Mouse (Mus musculus) ovary, adult 18-20 months (tissue): ENCODE results near the gene Olfr1115.
"Not testable (repeated sequence)": the region's sequence is repeated elsewhere in the genome, so short reads cannot be mapped to it uniquely, and the experiment has no call there.

Source experiments
- DNase-seq: peaks from one replicate; pipeline ENCODE4 v3.0.0; 2022; ENCODE audit warnings: low spot score, mixed read lengths

The Olfr1115 gene

GRCm38 (mm10) chr2:87247713-87248112, at the start of gene Olfr1115:
Olfr1115 (plus strand) TSS chr2:87248013.
- no peak for DNase-seq

- no peak for DNase-seq
Measured at GRCm38 (mm10) chr2:87208670-87209069, 39.1 kb upstream of the Olfr1115 start, which contains the start of gene Olfr1113. Olfr1113 (plus strand) TSS chr2:87208970.

GRCm38 (mm10) chr2:87267234-87267633, 19.4 kb downstream of the Olfr1115 start, which contains the start of gene Olfr1116:
Olfr1116 (plus strand) TSS chr2:87267534.
- DNase-seq, result no peak

- not testable (repeated sequence) for DNase-seq
Measured at GRCm38 (mm10) chr2:87293977-87294376, 46.2 kb downstream of the Olfr1115 start.
